Mouse (Mus musculus) liver, embryonic 12.5 days (tissue): ENCODE measurements around the gene Epc2. TPM values are rescaled to one million over a fixed set of nuclear protein-coding genes. Genes with fewer than 3 reads are reported as not detected.

Experiments used
- ATAC-seq: fragments of 200-750 bp; cut with Nextera tagmentation; 2 replicates; pipeline ENCODE4 v1.8.0; 2017; ENCODE audit warnings: moderate number of reproducible peaks, mild to moderate bottlenecking, moderate library complexity
- H3K27ac ChIP-seq: fragments of 300-500 bp; sonication (generic); 2 replicates; pipeline ENCODE4 v1.5.1; 2016; ENCODE audit warnings: mild to moderate bottlenecking
- H3K27me3 ChIP-seq: fragments of 300-500 bp; sonication (generic); replicated peaks from 2 replicates; pipeline ENCODE4 v1.6.1; 2016; ENCODE audit warnings: mild to moderate bottlenecking, moderate library complexity
- H3K36me3 ChIP-seq: fragments of 300-500 bp; sonication (generic); 2 replicates; pipeline ENCODE4 v1.6.1; 2016; ENCODE audit warnings: mild to moderate bottlenecking, moderate library complexity
- H3K4me1 ChIP-seq: fragments of 300-500 bp; sonication (generic); 2 replicates; pipeline ENCODE4 v1.6.1; 2016
- H3K4me2 ChIP-seq: fragments of 300-500 bp; sonication (generic); 2 replicates; pipeline ENCODE4 v1.6.1; 2016; ENCODE audit warnings: mild to moderate bottlenecking, moderate library complexity
- H3K4me3 ChIP-seq: fragments of 300-500 bp; sonication (generic); 2 replicates; pipeline ENCODE4 v1.5.1; 2016; ENCODE audit warnings: mild to moderate bottlenecking, moderate library complexity
- H3K9ac ChIP-seq: fragments of 300-500 bp; sonication (generic); 2 replicates; pipeline ENCODE4 v1.6.1; 2016; ENCODE audit warnings: mild to moderate bottlenecking, moderate library complexity
- H3K9me3 ChIP-seq: fragments of 300-500 bp; sonication (generic); replicated peaks from 2 replicates; pipeline ENCODE4 v1.6.1; 2016; ENCODE audit warnings: mild to moderate bottlenecking, moderate library complexity
- WGBS: fragments of 180-500 bp; shearing (Covaris S2); methylation state at CpG from one replicate; pipeline ENCODE4 v1.1.7; 2016; ENCODE audit not compliant: insufficient replicate concordance; 5-methylcytosine and 5-hydroxymethylcytosine counted together
- polyA plus RNA-seq: library from polyadenylated mRNA; unstranded; fragments of >200 nt; fragmentation: Nextera tagmentation; extraction: Ambion mirVana; gene quantifications from 2 replicates; pipeline ENCODE4 v1.2.1, GENCODE M21; 2016

Gene Epc2
- polyA plus RNA-seq, 1 experiment from 2014 or later, result 2.8 TPM

DNA sequence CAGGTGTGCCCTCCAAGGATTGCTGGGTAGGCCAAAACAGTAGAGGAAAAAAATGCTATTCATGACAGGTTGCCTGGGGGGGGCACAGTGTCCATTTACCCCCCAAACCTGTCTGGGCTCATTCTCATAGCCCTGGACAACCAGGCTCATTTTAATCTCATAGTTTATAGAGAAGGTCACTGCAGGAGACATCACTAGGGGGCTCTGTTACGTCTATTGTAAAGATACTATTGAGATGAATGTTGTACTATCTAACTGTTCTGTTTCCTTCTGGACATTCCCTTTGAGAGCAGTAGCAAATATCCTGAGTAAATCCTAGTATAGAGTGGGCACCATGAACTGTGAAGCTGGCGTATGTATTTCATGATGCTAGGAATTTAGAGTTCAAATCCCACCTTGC, 5.0 kb upstream of the Epc2 start:
- Histone ChIP-seq H3K4me3 (no peak overlapping the region), H3K9me3 (no peaks in the 10 kb centered on the region), H3K4me1 (0 out of 2 replicates have a peak, but pooled peaks cover 3% of the 10 kb centered on the region), H3K9ac (no peak overlapping the region), H3K36me3 (no peaks in the 10 kb centered on the region), H3K27me3 (peaks cover 11% of the 10 kb centered on the region; the same call in 1 of the 2 replicates), H3K4me2 (no peak overlapping the region), H3K27ac (no peak overlapping the region)
- no peak for ATAC-seq
- 53% methylated on average over 2 of the region's 2 CpGs for WGBS

DNA sequence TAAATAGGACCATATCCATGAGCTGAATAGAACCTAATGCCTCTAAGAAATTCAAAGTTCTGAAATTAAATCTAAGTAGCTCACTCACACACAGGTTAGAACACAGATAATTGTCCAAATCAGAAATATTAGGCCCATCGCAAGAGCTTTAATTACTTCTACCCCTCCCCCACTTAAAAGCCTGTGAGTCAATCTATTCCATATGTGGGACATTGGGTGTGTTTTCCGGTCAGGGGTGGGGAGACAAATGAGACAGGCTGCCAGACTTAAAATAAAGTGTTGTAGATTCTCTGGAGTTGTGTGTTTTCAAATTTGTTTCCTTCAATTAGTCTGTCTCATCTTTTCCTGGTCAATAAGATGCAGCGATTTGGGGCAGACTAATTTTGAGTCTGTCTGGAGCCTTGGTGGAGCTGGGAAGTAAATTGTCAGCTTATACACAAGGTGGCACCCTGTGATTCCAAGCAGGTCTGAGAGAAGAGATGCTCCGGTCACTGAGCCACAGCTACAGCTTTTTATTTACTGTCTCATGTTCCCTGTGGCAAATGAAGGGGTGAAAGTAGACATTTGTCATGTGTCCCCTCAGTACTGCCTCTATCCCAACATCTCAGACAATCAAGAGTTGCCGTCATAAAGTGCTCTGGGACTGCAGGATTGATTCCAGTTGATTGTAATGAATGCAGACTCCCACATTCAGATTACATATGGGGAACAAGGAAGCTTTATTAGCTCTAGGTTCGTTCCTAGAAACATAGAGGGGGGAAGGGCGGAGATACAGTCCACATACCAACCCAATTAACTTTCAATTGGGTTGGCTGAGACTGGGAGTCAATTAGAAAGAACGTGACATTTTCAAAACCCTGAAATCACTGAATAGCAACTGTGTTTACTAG, 3.5 kb upstream of the Epc2 start:
- H3K4me1 ChIP-seq, result 0 out of 2 replicates have a peak, but pooled peaks cover 3% of the 10 kb centered on the region
- no peak overlapping the region for H3K4me2 ChIP-seq
- no peak overlapping the region for H3K27ac ChIP-seq
- no peak overlapping the region for H3K4me3 ChIP-seq
- H3K27me3 ChIP-seq, result peaks cover 11% of the 10 kb centered on the region; the same call in 1 of the 2 replicates
- H3K9me3 ChIP-seq, result no peaks in the 10 kb centered on the region
- H3K9ac ChIP-seq, result no peak overlapping the region
- WGBS, result 60% methylated on average over 8 of the region's 8 CpGs
- H3K36me3 ChIP-seq, result no peaks in the 10 kb centered on the region
- no peak for ATAC-seq

DNA sequence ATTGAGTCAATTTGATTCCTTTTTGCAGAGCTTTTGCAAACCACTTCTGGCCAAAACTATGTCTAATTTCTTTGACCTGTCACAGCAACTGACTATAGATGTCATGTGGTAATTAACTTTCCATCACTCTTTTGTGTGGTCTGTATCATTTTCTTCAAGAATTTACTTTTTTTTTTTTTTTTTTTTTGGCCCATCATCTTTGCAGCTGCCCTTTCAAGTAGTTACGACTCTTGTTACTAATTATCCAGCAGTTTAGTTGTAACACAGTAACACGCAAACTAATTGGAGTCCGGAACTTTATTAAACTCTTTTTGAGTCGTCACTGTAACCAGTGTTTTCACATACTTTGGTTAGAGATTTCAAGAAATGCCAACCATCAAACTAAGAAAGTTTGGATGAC, 819 bp upstream of the Epc2 start:
- peak overlapping the region; percentile 94 for H3K4me2 ChIP-seq
- H3K27ac ChIP-seq, result no peak overlapping the region
- 29% methylated on average over 4 of the region's 4 CpGs for whole genome bisulfite sequencing
- no peak for ATAC-seq
- H3K36me3 ChIP-seq, result no peaks in the 10 kb centered on the region
- peak overlapping the region; percentile 92 for H3K9ac ChIP-seq
- no peaks in the 10 kb centered on the region for H3K9me3 ChIP-seq
- peaks cover 11% of the 10 kb centered on the region; the same call in 1 of the 2 replicates for H3K27me3 ChIP-seq
- H3K4me3 ChIP-seq, result peak overlapping the region; percentile 96
- H3K4me1 ChIP-seq, result peaks cover 14% of the 10 kb centered on the region

DNA sequence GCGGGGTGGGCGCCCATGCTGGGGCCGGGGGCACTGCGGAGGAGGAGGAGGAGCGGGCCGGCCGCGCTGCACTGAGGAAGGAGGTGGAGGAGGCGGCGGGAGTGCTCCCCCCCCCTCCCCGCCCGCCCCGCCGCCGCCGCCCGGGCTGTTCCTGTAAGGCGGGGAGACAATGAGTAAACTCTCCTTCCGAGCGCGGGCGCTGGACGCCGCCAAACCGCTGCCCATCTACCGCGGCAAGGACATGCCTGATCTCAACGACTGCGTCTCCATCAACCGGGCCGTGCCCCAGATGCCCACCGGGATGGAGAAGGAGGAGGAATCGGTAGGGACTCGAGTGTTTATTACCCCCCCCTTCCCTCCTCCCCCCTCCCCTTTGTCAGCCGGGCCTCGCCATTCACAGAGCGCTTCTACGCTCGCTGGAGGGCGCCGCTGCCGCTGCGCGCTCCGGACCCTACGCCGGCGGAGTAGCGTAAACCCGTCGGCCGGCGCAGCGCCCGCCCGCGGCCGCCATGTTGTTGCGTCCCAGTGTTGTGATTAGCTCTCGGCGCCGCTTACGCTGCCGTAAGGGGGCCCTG, 438 bp downstream of the Epc2 start:
- Histone ChIP-seq H3K9me3 (no peaks in the 10 kb centered on the region), H3K4me2 (peak overlapping the region; percentile 94), H3K36me3 (no peaks in the 10 kb centered on the region), H3K27me3 (peaks cover 11% of the 10 kb centered on the region; the same call in 1 of the 2 replicates), H3K27ac (peak overlapping the region; percentile 97), H3K9ac (peak overlapping the region; percentile 92), H3K4me3 (peak overlapping the region; percentile 96), H3K4me1 (peaks cover 14% of the 10 kb centered on the region)
- under 1% methylated on average over 37 of the region's 64 CpGs for WGBS
- peak; percentile 79 for ATAC-seq

DNA sequence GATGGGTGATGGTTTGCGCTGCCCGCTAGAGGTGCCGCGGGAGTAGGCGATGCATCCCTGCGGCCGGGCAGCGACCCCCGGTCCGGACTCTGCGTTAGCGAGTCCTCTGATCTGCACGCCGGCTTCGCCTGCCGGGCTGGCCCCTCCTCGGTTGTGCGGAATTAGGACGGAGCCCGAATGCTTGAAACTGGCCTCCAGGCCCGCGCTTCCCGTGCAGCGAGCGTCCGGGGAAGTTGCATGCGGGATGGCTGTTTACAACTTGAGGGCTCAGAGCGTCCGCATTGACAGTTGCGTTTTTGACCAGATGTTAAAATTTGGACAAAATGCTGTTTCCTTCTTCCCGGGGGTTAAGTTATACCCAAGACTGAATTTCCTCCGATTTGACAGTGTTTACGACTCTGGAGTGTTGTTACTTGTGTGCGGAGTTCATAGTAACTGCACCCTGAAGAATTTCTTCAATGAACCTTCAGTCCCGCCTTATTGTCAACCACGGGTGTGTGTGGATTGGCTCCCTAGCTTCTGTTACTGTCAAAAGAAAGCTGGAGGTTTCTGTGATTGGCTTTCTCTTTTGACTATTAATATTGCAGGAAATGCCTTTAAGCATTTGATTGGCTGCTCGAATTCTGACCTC, 1.3 kb downstream of the Epc2 start:
- Histone ChIP-seq H3K4me3 (peak overlapping the region; percentile 96), H3K4me1 (peaks cover 18% of the 10 kb centered on the region), H3K9ac (peak overlapping the region; percentile 92), H3K27me3 (peaks cover 11% of the 10 kb centered on the region; the same call in 1 of the 2 replicates), H3K36me3 (no peaks in the 10 kb centered on the region), H3K9me3 (no peaks in the 10 kb centered on the region), H3K27ac (peak overlapping the region; percentile 97), H3K4me2 (peak overlapping the region; percentile 94)
- under 1% methylated on average over 37 of the region's 37 CpGs for WGBS
- peak; percentile 67 for ATAC-seq

DNA sequence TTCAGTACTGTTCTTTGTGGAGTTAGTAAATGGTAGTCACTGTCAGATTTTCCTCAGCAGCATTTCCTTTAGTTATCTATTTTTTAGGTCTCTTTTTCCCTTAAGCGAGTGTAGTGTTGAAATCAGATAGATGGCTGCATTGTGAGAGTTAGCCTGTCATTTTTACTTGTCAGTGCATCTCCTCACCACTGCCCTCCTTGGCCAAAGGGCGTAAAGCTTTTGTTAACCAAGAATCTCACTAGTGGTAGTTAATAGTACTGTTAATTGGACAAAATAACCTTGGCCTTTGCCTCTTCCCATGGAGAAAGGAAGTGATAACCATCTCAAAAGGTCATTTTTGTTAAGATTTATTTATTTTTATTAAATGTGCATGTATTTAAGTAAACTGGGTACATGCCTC, 6.5 kb downstream of the Epc2 start:
- WGBS, result 80% methylated on average over 2 of the region's 2 CpGs
- H3K36me3 ChIP-seq, result peaks cover 7% of the 10 kb centered on the region; the same call in 1 of the 2 replicates
- H3K4me3 ChIP-seq, result no peak overlapping the region
- no peak overlapping the region for H3K9ac ChIP-seq
- ATAC-seq, result no peak
- H3K27ac ChIP-seq, result no peak overlapping the region
- H3K9me3 ChIP-seq, result peaks cover 15% of the 10 kb centered on the region; the same call in 1 of the 2 replicates
- H3K4me1 ChIP-seq, result peaks cover 18% of the 10 kb centered on the region
- no peak overlapping the region for H3K4me2 ChIP-seq
- H3K27me3 ChIP-seq, result no peaks in the 10 kb centered on the region

DNA sequence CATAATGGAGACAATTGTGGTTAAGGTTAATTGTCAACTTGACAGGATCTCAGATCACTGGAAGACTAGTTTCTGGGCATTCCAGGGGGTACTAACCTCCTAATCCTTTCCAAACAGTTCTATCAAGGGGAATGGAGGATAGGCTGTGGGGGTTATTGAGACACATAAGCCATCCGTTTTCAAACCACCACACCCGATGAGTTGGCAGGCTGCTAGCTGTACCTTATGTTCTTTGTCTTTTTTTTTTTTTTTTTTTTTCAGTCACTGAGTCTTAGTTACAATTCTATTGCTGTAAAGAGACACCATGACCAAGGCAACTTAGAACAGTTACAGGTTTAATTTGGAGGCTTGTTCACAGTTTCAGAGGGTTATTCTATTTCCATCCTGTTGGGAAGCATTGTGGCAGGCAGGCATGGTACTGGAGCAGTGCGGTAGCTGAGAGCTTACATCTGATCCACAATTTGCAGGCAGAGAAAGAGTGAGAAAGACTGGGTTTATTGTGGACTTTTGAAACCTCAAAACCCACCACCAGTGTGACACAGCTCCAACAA, 14.5 kb downstream of the Epc2 start:
- Histone ChIP-seq H3K9me3 (peaks cover 11% of the 10 kb centered on the region; the same call in 1 of the 2 replicates), H3K9ac (no peak overlapping the region), H3K4me1 (peaks cover 26% of the 10 kb centered on the region), H3K36me3 (0 out of 2 replicates have a peak, but pooled peaks cover 7% of the 10 kb centered on the region), H3K27ac (no peak overlapping the region), H3K4me3 (no peak overlapping the region), H3K4me2 (no peak overlapping the region), H3K27me3 (no peaks in the 10 kb centered on the region)
- no peak for ATAC-seq
- 55% methylated on average over 3 of the region's 3 CpGs for WGBS

DNA sequence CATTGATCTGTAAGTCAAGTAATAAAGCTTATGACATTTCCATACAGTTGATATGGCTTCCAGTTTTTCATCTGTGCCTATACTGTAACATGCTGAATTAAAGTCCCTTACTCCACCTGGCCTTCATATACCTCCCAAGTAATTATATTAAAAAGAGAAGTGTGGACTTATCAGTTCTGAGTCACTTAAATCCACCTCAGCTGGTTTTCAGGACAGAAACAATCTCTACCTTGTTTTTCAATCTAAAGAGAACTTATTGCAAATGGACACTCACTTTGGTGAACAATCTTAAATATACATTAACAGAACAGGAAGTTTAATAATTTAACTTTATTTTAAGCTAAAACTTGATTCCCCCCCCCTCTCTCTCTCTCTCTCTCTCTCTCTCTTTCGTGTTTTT, 15.8 kb downstream of the Epc2 start:
- Histone ChIP-seq H3K36me3 (no peaks in the 10 kb centered on the region), H3K27ac (no peak overlapping the region), H3K27me3 (no peaks in the 10 kb centered on the region), H3K9ac (no peak overlapping the region), H3K4me2 (no peak overlapping the region), H3K4me1 (peaks cover 31% of the 10 kb centered on the region), H3K9me3 (0 out of 2 replicates have a peak, but pooled peaks cover 3% of the 10 kb centered on the region), H3K4me3 (no peak overlapping the region)
- no peak for ATAC-seq
- WGBS, result 71% methylated on average over 1 of the region's 1 CpGs

DNA sequence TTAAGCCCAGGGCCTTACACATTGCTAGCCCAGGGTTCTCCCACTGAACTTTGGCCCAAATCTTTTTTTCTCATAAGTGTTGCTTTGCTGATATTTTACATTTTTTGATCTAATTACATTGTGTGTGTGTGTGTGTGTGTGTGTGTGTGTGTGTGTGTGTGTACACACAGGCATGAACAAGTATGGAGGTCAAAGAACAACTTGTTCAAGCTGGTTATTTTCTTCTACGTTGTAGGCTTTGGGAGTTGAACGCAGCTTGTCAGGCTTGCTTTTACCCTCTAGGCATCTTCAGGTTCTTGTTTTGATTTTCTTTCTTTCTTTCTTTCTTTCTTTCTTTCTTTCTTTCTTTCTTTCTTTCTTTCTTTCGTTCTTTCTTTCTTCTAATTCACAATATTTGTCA, 19.9 kb downstream of the Epc2 start:
- H3K27ac ChIP-seq, result no peak overlapping the region
- H3K4me3 ChIP-seq, result no peak overlapping the region
- no peak overlapping the region for H3K4me2 ChIP-seq
- peaks cover 28% of the 10 kb centered on the region for H3K4me1 ChIP-seq
- no peaks in the 10 kb centered on the region for H3K9me3 ChIP-seq
- H3K36me3 ChIP-seq, result no peaks in the 10 kb centered on the region
- WGBS, result 82% methylated on average over 3 of the region's 3 CpGs
- H3K9ac ChIP-seq, result no peak overlapping the region
- H3K27me3 ChIP-seq, result no peaks in the 10 kb centered on the region
- no peak for ATAC-seq

DNA sequence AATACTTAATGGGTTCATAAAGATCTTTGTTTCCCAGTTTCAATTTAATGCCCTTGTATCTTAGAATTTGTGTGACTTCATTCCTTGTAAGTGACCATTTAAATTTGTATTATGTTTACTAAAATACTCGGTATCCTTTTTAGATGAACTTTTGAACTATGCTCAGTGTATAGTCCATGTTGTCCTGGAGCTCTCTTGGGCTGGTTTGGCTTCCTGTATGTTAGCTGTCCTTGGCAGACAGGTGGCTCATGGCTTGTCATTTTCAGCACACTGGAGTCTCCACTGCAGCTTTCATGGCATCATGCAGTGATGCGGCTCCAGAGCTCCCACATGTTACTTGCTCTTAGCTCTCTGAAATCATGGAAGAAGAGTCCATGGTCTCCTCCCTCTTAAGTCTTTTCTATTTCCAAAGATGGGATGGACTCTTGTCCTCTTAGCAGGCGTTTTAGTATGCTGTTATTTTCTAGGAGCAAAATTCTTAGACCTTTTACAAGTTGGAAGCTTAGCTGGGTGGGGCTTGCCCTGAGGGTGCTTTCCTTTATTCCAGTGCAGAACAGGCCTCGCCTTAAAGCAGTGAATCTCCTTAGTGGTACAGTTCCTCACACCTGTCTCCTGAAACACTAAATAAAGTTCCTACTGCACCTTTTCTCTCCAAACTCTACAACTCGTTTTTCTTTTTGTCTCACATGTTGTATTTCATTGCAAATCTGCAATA, 20.5 kb downstream of the Epc2 start:
- no peak for ATAC-seq
- Histone ChIP-seq H3K27ac (no peak overlapping the region), H3K4me1 (peaks cover 28% of the 10 kb centered on the region), H3K36me3 (no peaks in the 10 kb centered on the region), H3K9me3 (no peaks in the 10 kb centered on the region), H3K9ac (no peak overlapping the region), H3K4me3 (no peak overlapping the region), H3K4me2 (no peak overlapping the region), H3K27me3 (no peaks in the 10 kb centered on the region)
- 64% methylated on average over 5 of the region's 5 CpGs for WGBS

DNA sequence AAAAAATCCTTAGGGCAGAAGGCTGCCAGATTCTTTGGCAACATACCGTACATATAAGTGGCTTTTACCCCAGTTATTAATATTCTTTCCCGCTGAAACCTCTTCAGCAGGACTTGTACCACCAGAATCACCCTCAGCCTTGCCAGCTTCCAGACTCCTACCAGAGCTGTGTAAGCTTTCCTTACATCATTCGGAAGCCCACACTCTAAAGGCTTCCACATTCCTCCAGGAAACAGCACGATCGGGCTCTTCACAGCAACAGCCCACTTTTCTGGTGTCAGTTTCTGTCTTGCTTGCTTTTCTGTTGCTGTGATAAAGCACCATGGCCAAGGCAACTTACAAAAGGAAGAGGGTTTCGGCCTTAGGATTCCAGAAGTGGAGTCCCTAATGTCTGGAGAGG, 21.2 kb downstream of the Epc2 start:
- H3K4me1 ChIP-seq, result peaks cover 28% of the 10 kb centered on the region
- no peak overlapping the region for H3K9ac ChIP-seq
- H3K36me3 ChIP-seq, result no peaks in the 10 kb centered on the region
- 80% methylated on average over 6 of the region's 6 CpGs for WGBS
- no peaks in the 10 kb centered on the region for H3K9me3 ChIP-seq
- H3K4me3 ChIP-seq, result no peak overlapping the region
- no peak for ATAC-seq
- no peaks in the 10 kb centered on the region for H3K27me3 ChIP-seq
- no peak overlapping the region for H3K4me2 ChIP-seq
- H3K27ac ChIP-seq, result no peak overlapping the region
